Mouse (Mus musculus): ENCODE measurements around the gene Lamb3. TPM values are rescaled to one million over a fixed set of nuclear protein-coding genes. Genes with fewer than 3 reads are reported as not detected.

Gene Lamb3
- polyA plus RNA-seq, 1 experiment from 2014 or later: 1.5 TPM

DNA sequence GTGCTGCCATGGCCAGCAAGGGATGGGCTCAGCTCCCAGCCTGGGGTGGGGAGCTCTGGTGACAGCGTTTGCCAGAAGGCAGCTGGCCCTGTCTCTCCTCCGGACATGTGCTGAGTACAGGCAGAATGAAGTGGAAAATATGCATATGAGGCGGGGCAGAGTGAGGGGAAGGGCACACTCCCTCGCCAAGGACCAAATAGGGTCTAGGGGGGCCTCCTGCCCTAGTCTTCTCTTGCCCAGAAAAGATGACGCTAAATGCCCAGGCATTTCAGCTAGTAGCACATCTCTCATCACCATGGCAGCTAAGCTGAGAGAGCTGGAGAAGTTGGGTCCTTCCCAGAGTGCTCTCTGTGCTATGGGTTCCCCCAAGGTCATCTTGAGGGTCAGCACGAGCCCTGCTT is 109.7 kb downstream of the Lamb3 start:
- 51% methylated on average over 6 of the region's 6 CpGs for WGBS (ENCODE audit: insufficient replicate concordance)
- Histone ChIP-seq H3K9me3 (ENCODE audit: low read length) (no peaks in the 10 kb centered on the region), H3K4me1 (ENCODE audit: insufficient read depth) (peaks cover 10% of the 10 kb centered on the region; the same call in 1 of the 2 replicates), H3K27me3 (ENCODE audit: insufficient read depth, low read length) (no peaks in the 10 kb centered on the region), H3K4me2 (ENCODE audit: low read depth, low read length) (no peak overlapping the region), H3K9ac (replicated peaks) (no peak overlapping the region), H3K27ac (ENCODE audit: low read depth) (0 out of 2 replicates have a peak overlapping the region, but pooled peaks have one; percentile 5), H3K4me3 (ENCODE audit: low read depth, low read length) (no peak overlapping the region), H3K36me3 (replicated peaks; ENCODE audit: insufficient read depth, low read length) (no peaks in the 10 kb centered on the region)
- no peak for TF ChIP-seq CTCF (IDR thresholded peaks at IDR 0.05; ENCODE audit: low read depth)
- no peak for TF ChIP-seq EP300 (IDR thresholded peaks at IDR 0.05; ENCODE audit: low read depth)
- DNase-seq: no peak
- ATAC-seq: no peak

DNA sequence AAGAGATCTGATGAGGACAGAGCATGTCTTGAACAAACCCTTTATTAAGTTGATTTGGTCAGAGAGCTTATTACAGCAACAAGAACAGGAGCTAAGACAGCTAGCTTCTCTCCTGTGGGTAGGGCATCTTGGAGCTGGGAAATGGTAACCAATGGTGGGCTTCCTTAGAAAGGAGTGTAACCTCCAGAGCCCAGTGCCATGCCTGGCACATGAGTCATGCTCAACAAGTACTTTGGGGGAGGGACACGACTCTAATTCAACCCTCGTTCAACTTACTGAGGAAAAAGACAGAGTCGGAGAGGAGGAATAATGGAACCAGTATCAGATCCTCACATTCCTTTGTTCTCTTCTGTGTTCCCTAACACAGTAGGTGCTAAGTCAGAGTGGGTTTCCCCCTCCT is 112.2 kb downstream of the Lamb3 start:
- Histone ChIP-seq H3K9ac (replicated peaks) (no peak overlapping the region), H3K4me1 (ENCODE audit: insufficient read depth) (peaks cover 7% of the 10 kb centered on the region; the same call in 1 of the 2 replicates), H3K4me3 (ENCODE audit: low read depth, low read length) (no peak overlapping the region), H3K36me3 (replicated peaks; ENCODE audit: insufficient read depth, low read length) (no peaks in the 10 kb centered on the region), H3K9me3 (ENCODE audit: low read length) (no peaks in the 10 kb centered on the region), H3K4me2 (ENCODE audit: low read depth, low read length) (no peak overlapping the region), H3K27me3 (ENCODE audit: insufficient read depth, low read length) (no peaks in the 10 kb centered on the region), H3K27ac (ENCODE audit: low read depth) (no peak overlapping the region)
- TF ChIP-seq EP300 (IDR thresholded peaks at IDR 0.05; ENCODE audit: low read depth) (no peak), CTCF (IDR thresholded peaks at IDR 0.05; ENCODE audit: low read depth) (no peak)
- WGBS (ENCODE audit: insufficient replicate concordance): 61% methylated on average over 3 of the region's 3 CpGs
- DNase-seq (no peak), ATAC-seq (no peak)

DNA sequence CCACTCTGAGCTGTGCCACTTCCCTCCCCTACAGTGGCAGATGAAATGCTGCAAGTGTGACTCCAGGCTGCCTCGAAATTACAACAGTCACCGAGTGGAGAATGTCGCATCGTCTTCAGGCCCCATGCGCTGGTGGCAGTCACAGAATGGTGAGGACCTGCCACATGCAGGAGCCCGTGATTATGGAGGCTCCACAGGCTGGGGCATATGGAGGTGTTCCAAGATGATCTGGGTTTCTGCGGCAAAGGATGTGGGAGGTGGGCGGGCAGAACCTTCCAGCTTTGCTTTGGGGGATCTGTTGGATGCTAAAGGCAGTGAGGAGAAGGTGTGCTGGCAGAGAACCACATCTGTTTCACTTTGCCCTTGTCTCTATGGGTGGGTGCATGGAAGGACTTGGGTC is 112.9 kb downstream of the Lamb3 start:
- no peaks in the 10 kb centered on the region for H3K36me3 ChIP-seq (replicated peaks; ENCODE audit: insufficient read depth, low read length)
- TF ChIP-seq CTCF (IDR thresholded peaks at IDR 0.05; ENCODE audit: low read depth) (no peak), EP300 (IDR thresholded peaks at IDR 0.05; ENCODE audit: low read depth) (no peak)
- no peak overlapping the region for H3K4me3 ChIP-seq (ENCODE audit: low read depth, low read length)
- no peak overlapping the region for H3K9ac ChIP-seq (replicated peaks)
- DNase-seq (no peak), ATAC-seq (no peak)
- H3K27ac ChIP-seq (ENCODE audit: low read depth): no peak overlapping the region
- H3K4me2 ChIP-seq (ENCODE audit: low read depth, low read length): no peak overlapping the region
- H3K27me3 ChIP-seq (ENCODE audit: insufficient read depth, low read length): no peaks in the 10 kb centered on the region
- 74% methylated on average over 8 of the region's 8 CpGs for WGBS (ENCODE audit: insufficient replicate concordance)
- H3K9me3 ChIP-seq (ENCODE audit: low read length): no peaks in the 10 kb centered on the region
- peaks cover 9% of the 10 kb centered on the region; the same call in 1 of the 2 replicates for H3K4me1 ChIP-seq (ENCODE audit: insufficient read depth)

DNA sequence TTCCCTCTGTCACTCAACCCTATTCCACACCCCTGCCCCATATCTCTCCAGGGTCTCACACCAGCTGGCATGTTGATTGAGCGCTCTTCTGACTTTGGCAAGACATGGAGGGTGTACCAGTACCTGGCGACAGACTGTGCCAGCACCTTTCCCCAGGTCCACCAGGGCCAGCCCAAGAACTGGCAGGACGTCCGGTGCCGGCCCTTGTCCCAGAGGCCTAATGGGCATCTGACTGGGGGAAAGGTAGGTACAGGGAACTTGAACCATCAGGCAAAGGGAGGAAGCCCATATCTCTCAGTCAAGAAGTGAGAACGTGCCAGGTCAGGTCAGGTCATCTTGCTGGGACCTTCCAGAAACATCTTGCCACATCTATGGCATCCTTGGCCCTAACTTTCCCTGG is 116.2 kb downstream of the Lamb3 start:
- Histone ChIP-seq H3K27ac (ENCODE audit: low read depth) (no peak overlapping the region), H3K4me2 (ENCODE audit: low read depth, low read length) (no peak overlapping the region), H3K9ac (replicated peaks) (no peak overlapping the region), H3K27me3 (ENCODE audit: insufficient read depth, low read length) (no peaks in the 10 kb centered on the region), H3K9me3 (ENCODE audit: low read length) (no peaks in the 10 kb centered on the region), H3K4me1 (ENCODE audit: insufficient read depth) (peaks cover 11% of the 10 kb centered on the region), H3K4me3 (ENCODE audit: low read depth, low read length) (no peak overlapping the region), H3K36me3 (replicated peaks; ENCODE audit: insufficient read depth, low read length) (no peaks in the 10 kb centered on the region)
- no peak for TF ChIP-seq EP300 (IDR thresholded peaks at IDR 0.05; ENCODE audit: low read depth)
- no peak for TF ChIP-seq CTCF (IDR thresholded peaks at IDR 0.05; ENCODE audit: low read depth)
- ATAC-seq: no peak
- no peak for DNase-seq
- 89% methylated on average over 6 of the region's 6 CpGs for WGBS (ENCODE audit: insufficient replicate concordance)

DNA sequence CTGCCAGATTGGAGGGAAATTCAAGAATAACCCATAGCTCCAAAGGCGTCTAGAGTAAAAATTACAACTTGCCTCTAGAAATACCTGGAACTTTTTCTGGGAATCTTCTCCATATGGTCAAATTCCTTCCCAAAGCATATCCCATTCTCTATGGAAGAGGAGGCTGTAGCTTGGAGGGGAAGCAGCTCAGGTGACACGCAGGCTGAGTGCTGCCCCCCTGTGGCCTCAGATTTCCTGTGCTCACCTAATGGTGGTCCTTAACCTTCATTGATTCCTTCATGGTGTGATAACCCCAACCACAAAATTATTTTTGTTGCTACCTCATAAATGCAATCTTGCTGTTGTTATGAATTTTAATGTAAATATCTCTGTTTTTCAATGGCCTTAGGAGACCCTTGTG is 116.7 kb downstream of the Lamb3 start:
- 41% methylated on average over 2 of the region's 2 CpGs for WGBS (ENCODE audit: insufficient replicate concordance)
- ATAC-seq (no peak), DNase-seq (peak; percentile 67)

DNA sequence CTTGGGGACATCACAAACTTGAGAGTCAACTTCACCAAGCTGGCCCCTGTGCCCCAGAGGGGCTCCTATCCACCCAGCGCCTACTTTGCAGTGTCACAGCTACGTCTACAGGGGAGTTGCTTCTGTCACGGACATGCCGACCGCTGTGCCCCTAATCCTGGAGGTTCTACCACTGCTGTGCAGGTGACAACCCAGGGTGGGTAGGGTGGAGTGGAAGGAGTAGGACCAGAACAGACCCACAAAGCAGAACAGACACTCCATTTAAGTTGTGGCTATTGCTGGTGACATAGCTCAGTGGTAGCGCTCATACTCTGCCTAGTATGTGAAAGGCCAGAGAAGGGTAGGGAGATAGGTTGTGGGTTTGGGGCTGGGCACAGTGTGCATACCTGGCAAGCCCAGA is 118.4 kb downstream of the Lamb3 start:
- no peak for DNase-seq
- H3K27ac ChIP-seq (ENCODE audit: low read depth): peak overlapping the region; percentile 97
- no peaks in the 10 kb centered on the region for H3K36me3 ChIP-seq (replicated peaks; ENCODE audit: insufficient read depth, low read length)
- 0 out of 2 replicates have a peak overlapping the region, but pooled peaks have one; percentile 21 for H3K9ac ChIP-seq (replicated peaks)
- ATAC-seq: peak; percentile 36
- H3K4me2 ChIP-seq (ENCODE audit: low read depth, low read length): no peak overlapping the region
- no peak overlapping the region for H3K4me3 ChIP-seq (ENCODE audit: low read depth, low read length)
- WGBS (ENCODE audit: insufficient replicate concordance): 88% methylated on average over 6 of the region's 6 CpGs
- H3K9me3 ChIP-seq (ENCODE audit: low read length): no peaks in the 10 kb centered on the region
- H3K27me3 ChIP-seq (ENCODE audit: insufficient read depth, low read length): no peaks in the 10 kb centered on the region
- TF ChIP-seq EP300 (IDR thresholded peaks at IDR 0.05; ENCODE audit: low read depth) (no peak), CTCF (IDR thresholded peaks at IDR 0.05; ENCODE audit: low read depth) (no peak)
- peaks cover 8% of the 10 kb centered on the region; the same call in 1 of the 2 replicates for H3K4me1 ChIP-seq (ENCODE audit: insufficient read depth)

More for the DNA sequence above, 116.7 kb downstream of the Lamb3 start:
- no peak overlapping the region for H3K9ac ChIP-seq (replicated peaks)
- no peak for TF ChIP-seq EP300 (IDR thresholded peaks at IDR 0.05; ENCODE audit: low read depth)
- TF ChIP-seq CTCF (IDR thresholded peaks at IDR 0.05; ENCODE audit: low read depth): peak; percentile 75
- no peaks in the 10 kb centered on the region for H3K36me3 ChIP-seq (replicated peaks; ENCODE audit: insufficient read depth, low read length)
- H3K27me3 ChIP-seq (ENCODE audit: insufficient read depth, low read length): no peaks in the 10 kb centered on the region
- H3K4me2 ChIP-seq (ENCODE audit: low read depth, low read length): no peak overlapping the region
- no peaks in the 10 kb centered on the region for H3K9me3 ChIP-seq (ENCODE audit: low read length)
- no peak overlapping the region for H3K4me3 ChIP-seq (ENCODE audit: low read depth, low read length)
- peaks cover 8% of the 10 kb centered on the region; the same call in 1 of the 2 replicates for H3K4me1 ChIP-seq (ENCODE audit: insufficient read depth)
- H3K27ac ChIP-seq (ENCODE audit: low read depth): no peak overlapping the region

Measured in liver, postnatal 0 days (tissue).